Mouse (Mus musculus): ENCODE results near the gene Asah2.

The Asah2 gene

GRCm38 (mm10) chr19:31971998-31972397 lies 136.0 kb downstream of the Asah2 start:
- peak; percentile 92 for DNase-seq (ENCODE audit: low spot score)

DNA sequence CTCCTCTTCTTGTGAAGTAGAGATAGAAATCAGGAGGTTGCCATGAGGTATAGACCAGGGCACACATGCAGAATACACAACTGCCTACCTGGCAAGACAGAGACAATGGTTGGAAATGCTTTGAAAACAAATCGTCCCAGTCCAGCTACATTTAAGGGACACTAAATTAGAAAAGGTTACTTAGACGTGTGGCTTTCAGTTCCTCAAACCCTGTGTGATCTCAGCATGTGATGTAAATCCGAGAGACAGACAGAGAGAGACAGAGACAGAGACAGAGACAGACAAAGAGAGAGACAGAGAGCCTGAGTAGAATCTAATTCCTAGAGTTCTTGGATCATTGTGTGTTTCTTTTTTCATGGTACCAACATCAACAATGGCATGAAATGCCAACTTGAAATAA lies 136.6 kb downstream of the Asah2 start:
- no peak for DNase-seq (ENCODE audit: low spot score)

- DNase-seq (ENCODE audit: low spot score): peak; percentile 37
These were observed 140.0 kb downstream of the Asah2 start for GRCm38 (mm10) chr19:31967933-31968532.

- DNase-seq (ENCODE audit: low spot score): no peak
These were observed 144.9 kb downstream of the Asah2 start for GRCm38 (mm10) chr19:31963147-31963546.

- DNase-seq (ENCODE audit: low spot score): no peak
These were observed 147.6 kb downstream of the Asah2 start for GRCm38 (mm10) chr19:31960434-31960833.

- no peak for DNase-seq (ENCODE audit: low spot score)
These were observed 151.7 kb downstream of the Asah2 start for GRCm38 (mm10) chr19:31956359-31956758.

GRCm38 (mm10) chr19:31954696-31955095 lies 153.3 kb downstream of the Asah2 start:
- no peak for DNase-seq (ENCODE audit: low spot score)

- DNase-seq (ENCODE audit: low spot score): no peak
These were observed 153.7 kb downstream of the Asah2 start for GRCm38 (mm10) chr19:31954267-31954666.

GRCm38 (mm10) chr19:31953799-31954198 lies 154.2 kb downstream of the Asah2 start:
- no peak for DNase-seq (ENCODE audit: low spot score)

- no peak for DNase-seq (ENCODE audit: low spot score)
These were observed 157.1 kb downstream of the Asah2 start for GRCm38 (mm10) chr19:31950793-31951489.

Measured in embryo, embryonic 10.5 days (tissue).